Mouse (Mus musculus): ENCODE measurements around the gene Hist1h2bh. TPM values are rescaled to one million over a fixed set of nuclear protein-coding genes. Genes with fewer than 3 reads are reported as not detected.
"Not testable (repeated sequence)": the region's sequence is repeated elsewhere in the genome, so short reads cannot be mapped to it uniquely, and the experiment has no call there.

Hist1h2bh gene
- polyA plus RNA-seq, 1 experiment from 2014 or later, result 0.76 TPM

GRCm38 (mm10) chr13:23572218-23573033 is 29.2 kb upstream of the Hist1h2bh start:
- Histone ChIP-seq H3K4me2 (peak overlapping the region; percentile 75), H3K36me3 (ENCODE audit: poor library complexity, severe bottlenecking) (no peaks in the 10 kb centered on the region), H3K9ac (peak overlapping the region; percentile 86), H3K9me3 (replicated peaks) (no peaks in the 10 kb centered on the region), H3K27me3 (no peaks in the 10 kb centered on the region), H3K27ac (peak overlapping the region; percentile 97), H3K4me1 (peaks cover 37% of the 10 kb centered on the region), H3K4me3 (peak overlapping the region; percentile 51)
- 36% methylated on average over 2 of the region's 2 CpGs for WGBS
- no peak for ATAC-seq

- Histone ChIP-seq H3K4me2 (peak overlapping the region; percentile 75), H3K27ac (peak overlapping the region; percentile 97), H3K9ac (peak overlapping the region; percentile 86), H3K4me3 (peak overlapping the region; percentile 51), H3K4me1 (peaks cover 29% of the 10 kb centered on the region)
- WGBS, result under 1% methylated on average over 12 of the region's 34 CpGs
- not testable (repeated sequence) for H3K9me3 ChIP-seq (replicated peaks); ATAC-seq; H3K36me3 ChIP-seq (ENCODE audit: poor library complexity, severe bottlenecking); H3K27me3 ChIP-seq
Measured at GRCm38 (mm10) chr13:23571504-23572217, 28.5 kb upstream of the Hist1h2bh start.

GRCm38 (mm10) chr13:23571022-23571503 is 27.9 kb upstream of the Hist1h2bh start, which contains the start of the genes Hist1h2ae and Hist1h2bg:
Gene Hist1h2ae (minus strand): TSS chr13:23571220.
Gene Hist1h2bg (plus strand): TSS chr13:23571396.
- peak within 1 kb of the TSS; percentile 86 for H3K9ac ChIP-seq
- H3K4me3 ChIP-seq, result peak within 1 kb of the TSS; percentile 51
- no peaks in the 10 kb centered on the region for H3K27me3 ChIP-seq
- peaks cover 23% of the 10 kb centered on the region for H3K4me1 ChIP-seq
- peak within 1 kb of the TSS; percentile 75 for H3K4me2 ChIP-seq
- peak; percentile 90 for ATAC-seq
- no peaks in the 10 kb centered on the region for H3K9me3 ChIP-seq (replicated peaks)
- WGBS, result under 1% methylated on average over 18 of the region's 18 CpGs
- no peaks in the 10 kb centered on the region for H3K36me3 ChIP-seq (ENCODE audit: poor library complexity, severe bottlenecking)
- H3K27ac ChIP-seq, result peak within 1 kb of the TSS; percentile 97

GRCm38 (mm10) chr13:23570261-23571021 is 27.2 kb upstream of the Hist1h2bh start:
- Histone ChIP-seq H3K27ac (peak overlapping the region; percentile 97), H3K4me1 (peaks cover 22% of the 10 kb centered on the region), H3K9ac (peak overlapping the region; percentile 65), H3K4me2 (peak overlapping the region; percentile 75), H3K4me3 (peak overlapping the region; percentile 51)
- WGBS, result 1% methylated on average over 26 of the region's 41 CpGs
- not testable (repeated sequence) for ATAC-seq; H3K27me3 ChIP-seq; H3K36me3 ChIP-seq (ENCODE audit: poor library complexity, severe bottlenecking); H3K9me3 ChIP-seq (replicated peaks)

- whole genome bisulfite sequencing, result 88% methylated on average over 2 of the region's 2 CpGs
- Histone ChIP-seq H3K9me3 (replicated peaks) (no peaks in the 10 kb centered on the region), H3K4me1 (peaks cover 3% of the 10 kb centered on the region; the same call in 1 of the 2 replicates), H3K27me3 (no peaks in the 10 kb centered on the region), H3K9ac (no peak overlapping the region), H3K27ac (no peak overlapping the region), H3K36me3 (ENCODE audit: poor library complexity, severe bottlenecking) (no peaks in the 10 kb centered on the region), H3K4me3 (no peak overlapping the region), H3K4me2 (no peak overlapping the region)
- ATAC-seq, result no peak
Measured at GRCm38 (mm10) chr13:23564482-23564881, 21.3 kb upstream of the Hist1h2bh start.

- WGBS, result 2% methylated on average over 18 of the region's 18 CpGs
- H3K9me3 ChIP-seq (replicated peaks), result no peaks in the 10 kb centered on the region
- peak; percentile 50 for ATAC-seq
- H3K36me3 ChIP-seq (ENCODE audit: poor library complexity, severe bottlenecking), result no peaks in the 10 kb centered on the region
- H3K27ac ChIP-seq, result peak overlapping the region; percentile 98
- H3K4me1 ChIP-seq, result peaks cover 3% of the 10 kb centered on the region; the same call in 1 of the 2 replicates
- peak overlapping the region; percentile 63 for H3K9ac ChIP-seq
- peak overlapping the region; percentile 46 for H3K4me3 ChIP-seq
- no peaks in the 10 kb centered on the region for H3K27me3 ChIP-seq
- peak overlapping the region; percentile 70 for H3K4me2 ChIP-seq
Measured at GRCm38 (mm10) chr13:23562699-23563462, 19.7 kb upstream of the Hist1h2bh start.

- WGBS, result under 1% methylated on average over 44 of the region's 67 CpGs
- not testable (repeated sequence) for H3K36me3 ChIP-seq (ENCODE audit: poor library complexity, severe bottlenecking); H3K4me1 ChIP-seq; H3K9me3 ChIP-seq (replicated peaks); H3K27me3 ChIP-seq
- ATAC-seq, result peak; percentile 94
- Histone ChIP-seq H3K4me2 (peak within 1 kb of the TSS; percentile 70), H3K9ac (peak within 1 kb of the TSS; percentile 75), H3K4me3 (peak within 1 kb of the TSS; percentile 46), H3K27ac (peak within 1 kb of the TSS; percentile 98)
Measured at GRCm38 (mm10) chr13:23561883-23562659, 18.9 kb upstream of the Hist1h2bh start, which contains the start of gene Hist1h3e. Gene Hist1h3e (minus strand): TSS chr13:23562369.

GRCm38 (mm10) chr13:23561531-23561882 is 18.3 kb upstream of the Hist1h2bh start:
- H3K27ac ChIP-seq, result peak overlapping the region; percentile 98
- peak overlapping the region; percentile 75 for H3K9ac ChIP-seq
- H3K4me3 ChIP-seq, result peak overlapping the region; percentile 46
- 0% methylated on average over 2 of the region's 5 CpGs for WGBS
- not testable (repeated sequence) for H3K4me1 ChIP-seq; H3K36me3 ChIP-seq (ENCODE audit: poor library complexity, severe bottlenecking); H3K9me3 ChIP-seq (replicated peaks); ATAC-seq; H3K27me3 ChIP-seq
- H3K4me2 ChIP-seq, result peak overlapping the region; percentile 70

GRCm38 (mm10) chr13:23560699-23561098 is 17.5 kb upstream of the Hist1h2bh start:
- H3K4me1 ChIP-seq; H3K4me3 ChIP-seq; H3K27me3 ChIP-seq; ATAC-seq; H3K9me3 ChIP-seq (replicated peaks); H3K9ac ChIP-seq; H3K36me3 ChIP-seq (ENCODE audit: poor library complexity, severe bottlenecking): not testable (repeated sequence)
- peak overlapping the region; percentile 59 for H3K27ac ChIP-seq
- peak overlapping the region; percentile 40 for H3K4me2 ChIP-seq
- whole genome bisulfite sequencing, result 12% methylated on average over 2 of the region's 2 CpGs

GRCm38 (mm10) chr13:23556906-23557305 is 13.7 kb upstream of the Hist1h2bh start:
- no peak overlapping the region for H3K4me3 ChIP-seq
- no peak for ATAC-seq
- H3K36me3 ChIP-seq (ENCODE audit: poor library complexity, severe bottlenecking), result no peaks in the 10 kb centered on the region
- WGBS, result 64% methylated on average over 3 of the region's 3 CpGs
- no peaks in the 10 kb centered on the region for H3K27me3 ChIP-seq
- peak overlapping the region; percentile 93 for H3K4me2 ChIP-seq
- H3K27ac ChIP-seq, result peak overlapping the region; percentile 16; the same call in 1 of the 2 replicates
- no peaks in the 10 kb centered on the region for H3K9me3 ChIP-seq (replicated peaks)
- peaks cover 23% of the 10 kb centered on the region for H3K4me1 ChIP-seq
- H3K9ac ChIP-seq, result no peak overlapping the region
